Mouse (Mus musculus): ENCODE results near the gene Gm17428.

DNA sequence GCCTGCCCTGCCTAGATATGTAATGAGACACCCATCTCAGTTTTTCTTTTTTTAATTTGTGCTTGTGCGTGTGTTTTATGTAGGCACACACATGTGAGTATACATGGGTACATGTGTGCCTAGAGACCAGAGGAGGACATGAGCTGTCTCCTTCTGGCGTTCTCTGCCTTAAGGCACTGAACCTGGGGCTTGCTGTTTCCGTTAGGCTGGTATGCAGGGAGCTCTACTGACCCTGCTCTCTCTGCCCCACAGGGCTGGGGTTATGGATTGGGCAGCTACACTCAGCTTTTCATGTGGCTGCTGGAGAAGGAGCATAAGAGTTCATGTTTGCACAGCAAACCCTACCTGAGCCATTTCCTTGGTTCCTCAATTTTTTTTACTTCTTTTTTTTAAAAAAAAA is 22.3 kb upstream of the Gm17428 start:
- no peak for TF ChIP-seq EP300 (IDR thresholded peaks at IDR 0.05; ENCODE audit: low read depth in 1 of 2, low read length in 2 of 2)
- no peak for TF ChIP-seq CTCF (IDR thresholded peaks at IDR 0.05 in 2 of 3, conservative IDR thresholded peaks at IDR 0.05 in 1 of 3; ENCODE audit: control insufficient read depth in 1 of 3, insufficient read depth in 1 of 3, low read depth in 2 of 3, low read length in 3 of 3, poor library complexity in 1 of 3, severe bottlenecking in 1 of 3)
- no peak for TF ChIP-seq POLR2AphosphoS5 (IDR thresholded peaks at IDR 0.05; ENCODE audit: borderline replicate concordance, low read depth, low read length)
- TF ChIP-seq ETS1 (IDR thresholded peaks at IDR 0.05; ENCODE audit: low read depth, low read length) = no peak
- TF ChIP-seq JUND (IDR thresholded peaks at IDR 0.05; ENCODE audit: low read depth, low read length) = no peak
- TF ChIP-seq E2F4 (IDR thresholded peaks at IDR 0.05; ENCODE audit: borderline replicate concordance, low read depth, low read length) = no peak
- TF ChIP-seq MXI1 (IDR thresholded peaks at IDR 0.05; ENCODE audit: low read depth, low read length) = no peak
- TF ChIP-seq RCOR1 (IDR thresholded peaks at IDR 0.05; ENCODE audit: low read depth, low read length) = no peak
- no peak for TF ChIP-seq MAX (IDR thresholded peaks at IDR 0.05; ENCODE audit: low read length)
- TF ChIP-seq ZNF384 (IDR thresholded peaks at IDR 0.05; ENCODE audit: low read depth, low read length) = no peak
- no peak for TF ChIP-seq USF1 (IDR thresholded peaks at IDR 0.05; ENCODE audit: low read depth, low read length)
- TF ChIP-seq NELFE (IDR thresholded peaks at IDR 0.05; ENCODE audit: low read depth, low read length) = no peak
- no peak for TF ChIP-seq MYC (IDR thresholded peaks at IDR 0.05; ENCODE audit: low read depth, low read length)
- no peak for TF ChIP-seq CHD1 (IDR thresholded peaks at IDR 0.05; ENCODE audit: low read depth, low read length)

All from MEL (cell line).